Mouse (Mus musculus) B cell, adult 2 months (primary cell): Measurements from ENCODE around the gene Cebpz.

Source experiments
- DNase-seq, 2 experiments: peaks; one replicate each; pipeline ENCODE4 v3.0.0; 2022

The Cebpz gene

DNA sequence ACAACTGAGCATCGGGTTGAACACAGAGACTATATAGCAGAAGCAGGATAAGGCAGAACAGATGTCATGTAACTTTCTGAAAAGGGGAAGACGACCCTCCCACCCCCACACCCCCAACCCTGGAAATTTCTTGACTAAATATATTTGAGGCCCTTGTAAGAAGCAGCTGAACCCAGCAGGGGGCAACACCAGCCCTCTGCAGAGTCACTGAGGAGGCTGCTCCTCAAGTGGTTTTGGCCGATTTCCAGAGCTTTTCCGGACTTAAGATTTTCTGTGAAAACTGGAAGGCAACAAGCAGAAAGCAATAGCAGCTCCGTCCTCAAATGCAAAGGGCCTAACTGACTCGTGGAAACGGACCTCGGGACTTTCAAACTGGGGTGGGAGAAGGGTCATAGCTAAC is 41.5 kb downstream of the Cebpz start:
- peak; percentile 19 to 29 for DNase-seq

DNA sequence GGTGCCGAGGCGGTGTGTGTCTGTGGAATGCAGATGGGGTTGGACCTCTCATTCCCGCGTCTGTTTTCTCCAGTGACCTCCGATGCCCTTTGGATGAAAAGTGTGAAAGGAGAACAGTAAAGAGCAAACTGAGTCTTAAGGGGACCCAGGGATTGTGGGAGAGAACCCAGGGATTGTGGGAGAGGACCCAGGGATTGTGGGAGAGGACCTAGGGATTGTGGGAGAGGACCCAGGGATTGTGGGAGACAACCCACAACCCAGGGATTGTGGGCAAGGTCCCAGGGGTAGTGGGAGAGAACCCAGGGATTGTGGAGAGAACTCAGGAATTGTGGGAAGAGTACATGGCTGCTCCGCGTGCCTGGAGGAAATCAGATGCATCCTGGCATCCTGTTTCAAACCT is 41.9 kb downstream of the Cebpz start:
- no peak for DNase-seq

DNA sequence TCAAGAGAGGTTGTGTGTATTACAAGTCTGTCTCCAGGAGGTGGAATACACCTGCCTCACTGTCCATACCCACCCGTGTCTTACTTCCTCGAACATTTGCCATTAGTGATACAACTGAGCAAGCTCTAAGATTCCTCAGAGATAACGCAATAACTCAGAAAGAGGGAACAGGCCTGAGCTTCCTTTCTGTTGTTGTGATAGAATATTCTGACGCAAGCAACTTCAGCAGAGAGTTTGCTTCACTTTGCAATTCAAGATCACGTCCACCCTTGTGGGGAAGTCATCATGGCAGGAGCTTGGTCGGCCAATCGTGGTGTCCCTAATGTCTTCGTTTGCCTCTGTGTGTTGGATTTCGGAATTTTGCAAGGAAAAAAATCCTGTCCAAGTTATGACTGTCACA is 45.8 kb downstream of the Cebpz start:
- DNase-seq: no peak

DNA sequence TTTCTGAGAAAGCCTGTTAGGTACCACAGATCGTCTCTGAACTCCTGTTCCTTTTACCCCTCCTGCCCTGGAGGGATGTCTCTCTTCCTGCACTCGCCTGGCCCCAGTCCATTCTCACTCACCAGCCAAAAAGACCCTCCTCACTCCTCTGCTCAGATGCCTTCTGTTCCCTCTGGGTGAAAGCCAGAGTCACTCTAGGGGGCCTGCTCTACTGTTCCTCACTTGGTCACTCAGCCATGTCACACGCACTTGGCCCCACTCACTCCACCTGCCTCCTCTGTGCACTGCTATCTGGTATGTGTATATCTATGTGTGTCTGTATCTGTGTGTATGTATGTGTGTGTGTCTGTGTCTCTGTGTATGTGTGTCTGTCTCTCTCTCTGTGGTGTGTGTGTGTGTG is 47.7 kb downstream of the Cebpz start:
- DNase-seq: no peak

DNA sequence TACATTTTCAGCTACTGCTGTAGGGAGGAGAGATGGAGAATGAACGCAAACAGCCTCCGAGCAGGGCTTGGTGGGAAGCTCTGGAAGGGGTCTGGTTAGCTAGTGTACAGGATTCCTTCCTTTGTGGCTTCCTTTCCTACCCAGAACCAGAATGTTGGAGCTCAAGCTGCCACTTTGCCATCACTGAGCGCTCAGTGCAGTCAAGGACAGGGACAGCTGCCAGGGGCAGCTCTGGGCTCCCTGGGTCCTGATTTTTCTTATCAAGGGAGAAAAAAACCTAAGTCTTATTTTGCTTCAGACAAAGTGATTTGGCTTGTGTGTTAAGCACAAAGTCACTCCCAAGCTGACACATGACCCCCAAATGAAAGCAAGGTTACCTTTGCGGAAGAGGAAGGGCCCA is 48.3 kb downstream of the Cebpz start:
- no peak for DNase-seq

DNA sequence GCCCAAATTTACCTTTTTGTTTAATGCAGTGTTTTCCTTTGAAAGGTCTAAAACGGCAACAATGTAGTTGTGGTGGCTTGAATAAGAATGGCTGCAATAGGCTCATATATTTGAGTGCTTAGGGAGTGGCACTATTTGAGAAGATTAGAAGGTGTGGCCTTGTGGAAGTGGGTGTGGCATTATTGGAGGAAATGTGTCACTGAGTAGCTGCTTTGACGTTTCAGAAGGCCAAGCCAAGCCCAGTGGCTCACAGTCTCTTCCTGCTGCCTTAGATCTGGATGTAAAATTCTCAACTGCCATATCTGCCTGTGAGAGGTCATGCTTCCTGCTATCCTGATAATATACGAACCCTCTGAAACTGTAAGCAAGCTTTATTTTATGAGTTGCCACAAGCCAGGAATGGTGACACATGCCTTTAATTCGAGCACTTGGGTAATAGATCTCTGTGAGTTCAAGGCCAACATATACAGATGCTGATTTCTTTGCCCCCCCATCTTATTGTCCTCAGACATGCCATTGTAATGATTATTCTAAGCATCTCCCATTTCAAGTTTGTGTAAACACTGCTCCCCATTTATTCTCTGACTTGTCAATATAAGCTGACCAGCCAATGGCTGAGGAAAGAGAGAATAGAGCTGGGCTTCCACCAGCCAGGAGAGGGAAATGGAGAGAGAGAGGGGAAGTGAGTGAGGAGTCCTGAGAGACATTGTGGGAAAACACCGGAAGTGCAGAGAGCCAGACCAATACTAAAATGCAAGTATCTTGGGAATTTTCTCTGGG is 51.4 kb downstream of the Cebpz start:
- no peak for DNase-seq

DNA sequence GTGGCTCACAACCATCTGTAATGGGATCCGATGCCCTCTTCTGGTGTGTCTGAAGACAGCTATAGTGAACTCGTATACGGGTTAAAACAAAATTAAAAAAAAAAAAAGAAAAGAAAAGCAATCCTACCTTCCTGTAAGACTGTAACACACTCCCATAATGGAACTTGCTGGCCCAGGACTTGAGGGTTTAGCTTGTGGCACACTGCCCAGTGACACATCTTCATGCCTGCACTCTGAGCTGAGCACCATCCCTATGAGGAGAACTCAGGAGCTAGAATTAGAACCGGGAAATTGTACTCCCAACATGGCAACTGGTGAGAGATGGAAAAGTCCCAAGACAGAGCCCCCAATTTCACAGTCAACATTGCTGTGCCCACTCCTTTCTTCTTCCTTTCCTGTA is 53.6 kb downstream of the Cebpz start:
- DNase-seq: no peak

DNA sequence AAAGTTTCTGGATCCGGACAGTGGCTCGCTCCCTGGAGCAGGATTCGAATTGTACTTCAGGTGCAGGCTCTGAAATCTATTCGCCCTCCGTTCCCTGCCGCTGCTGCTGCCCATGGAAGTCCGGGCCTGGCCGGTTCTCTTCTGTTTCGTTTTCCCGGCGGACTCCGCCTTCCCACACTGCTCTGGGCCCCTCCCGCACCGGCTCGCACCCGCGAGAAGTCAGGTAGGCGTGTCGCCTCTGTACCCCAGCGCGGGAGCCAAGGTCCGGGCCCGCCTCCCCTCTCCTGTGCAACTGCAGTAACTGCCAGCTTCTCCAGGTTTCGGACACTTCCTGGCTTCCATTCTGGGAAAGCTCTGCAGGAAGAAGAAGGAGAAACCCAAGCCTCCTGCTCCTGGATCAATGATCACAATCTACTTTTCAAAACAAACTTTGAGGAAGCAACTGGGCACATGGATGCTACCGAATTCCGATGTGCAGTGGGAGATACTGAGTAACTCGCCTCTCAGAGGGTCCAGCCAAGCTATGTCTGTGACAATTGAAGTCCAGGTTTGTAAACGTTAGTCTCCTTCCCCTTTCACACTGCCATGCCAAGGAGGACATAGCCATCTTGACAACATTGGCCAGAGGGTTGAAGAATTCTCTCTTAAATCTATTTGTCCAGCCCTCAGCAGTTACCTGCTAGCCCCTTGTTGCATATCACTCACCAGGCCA is 54.3 kb downstream of the Cebpz start, which contains the start of gene Eif2ak2:
Gene Eif2ak2, minus strand, starts transcription at position 173 of the 712 bp plus-strand sequence.
- peak; percentile 58 to 66 for DNase-seq

DNA sequence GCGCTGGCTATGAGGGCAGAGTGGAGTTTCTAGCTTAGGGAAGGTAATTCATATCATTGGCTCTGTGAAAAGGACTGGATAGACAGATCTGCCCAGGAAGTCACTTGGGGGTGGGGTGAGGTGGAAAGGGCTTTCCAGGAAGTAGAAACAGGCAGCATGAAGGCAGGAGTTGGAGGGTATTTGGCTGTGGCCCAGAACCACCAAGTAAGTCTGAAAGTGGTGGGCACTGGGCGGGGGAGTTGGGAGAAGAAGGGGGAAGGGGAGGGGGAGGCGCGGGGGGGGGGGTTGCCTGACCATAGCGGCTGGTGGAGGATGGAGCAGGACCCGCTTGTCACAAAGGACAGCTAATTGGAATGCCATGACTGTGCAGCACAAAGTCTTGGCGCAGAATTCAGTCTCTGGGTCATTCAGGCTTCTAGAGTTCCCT is 55.0 kb downstream of the Cebpz start:
- DNase-seq: peak; percentile 8 to 28

DNA sequence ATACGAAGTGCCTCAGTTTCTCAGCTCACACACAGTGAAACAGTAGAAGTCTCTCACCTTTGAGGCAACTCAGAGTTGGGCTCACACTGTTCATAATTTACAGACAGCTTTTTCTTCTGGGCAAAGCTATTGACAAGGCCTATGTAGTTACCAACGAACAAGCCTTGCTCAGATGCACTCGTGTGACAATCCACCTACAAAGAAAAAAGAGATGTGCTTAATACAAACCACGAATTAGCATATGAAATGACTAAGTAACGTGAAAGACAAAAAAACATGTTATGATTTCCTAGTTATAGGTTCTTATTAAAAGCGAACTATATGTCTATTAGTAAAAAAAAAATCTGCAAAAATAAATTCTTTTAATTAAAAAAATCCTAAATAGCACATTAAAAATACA is 63.0 kb downstream of the Cebpz start:
- DNase-seq: no peak
